Mouse (Mus musculus) kidney, embryonic 16.5 days (tissue): ENCODE measurements at regions not wholly inside any gene's neighbourhood (a gene's known extent, or its start where the extent isn't known, plus 50 kb on each side); places are given as distances from the start of the nearest gene placed in this dataset.
A peak's percentile ranks its signal among the peaks of the same experiment; 100 is the strongest.

ENCODE experiments used
- ATAC-seq: fragments of 200-750 bp; cut with Nextera tagmentation; 2 replicates; pipeline ENCODE4 v1.8.0; 2017; ENCODE audit warnings: moderate TSS enrichment; ENCODE audit not compliant: low FRiP score, low TSS enrichment
- H3K27ac ChIP-seq: fragments of 300-500 bp; sonication (generic); 2 replicates; pipeline ENCODE4 v1.5.1; 2014; ENCODE audit warnings: low read length
- H3K27me3 ChIP-seq: fragments of 300-500 bp; sonication (generic); 2 replicates; pipeline ENCODE4 v1.6.1; 2014; ENCODE audit warnings: low read length, control low read depth, mixed read lengths; ENCODE audit not compliant: insufficient read depth
- H3K36me3 ChIP-seq: fragments of 300-500 bp; sonication (generic); 2 replicates; pipeline ENCODE4 v1.6.1; 2014; ENCODE audit warnings: low read length, control low read depth, mixed read lengths; ENCODE audit not compliant: insufficient read depth
- H3K4me1 ChIP-seq: fragments of 300-500 bp; sonication (generic); 2 replicates; pipeline ENCODE4 v1.6.1; 2014; ENCODE audit warnings: low read length, control low read depth, mixed read lengths; ENCODE audit not compliant: insufficient read depth
- H3K4me2 ChIP-seq: fragments of 300-500 bp; sonication (generic); replicated peaks from 2 replicates; pipeline ENCODE4 v1.6.1; 2014; ENCODE audit warnings: low read depth, low read length
- H3K4me3 ChIP-seq: fragments of 300-500 bp; sonication (generic); 2 replicates; pipeline ENCODE4 v1.5.1; 2014; ENCODE audit warnings: mild to moderate bottlenecking, low read length
- H3K9ac ChIP-seq: fragments of 300-500 bp; sonication (generic); replicated peaks from 2 replicates; pipeline ENCODE4 v1.6.1; 2014; ENCODE audit warnings: low read length
- H3K9me3 ChIP-seq: fragments of 300-500 bp; sonication (generic); 2 replicates; pipeline ENCODE4 v1.6.1; 2016; ENCODE audit warnings: low read length, control low read depth
- WGBS: fragments of 180-500 bp; shearing (Covaris S2); extraction: QIAGEN DNeasy Blood & Tissue Kit; methylation state at CpG from one replicate; pipeline ENCODE4 v1.1.7; 2014; 5-methylcytosine and 5-hydroxymethylcytosine counted together

DNA sequence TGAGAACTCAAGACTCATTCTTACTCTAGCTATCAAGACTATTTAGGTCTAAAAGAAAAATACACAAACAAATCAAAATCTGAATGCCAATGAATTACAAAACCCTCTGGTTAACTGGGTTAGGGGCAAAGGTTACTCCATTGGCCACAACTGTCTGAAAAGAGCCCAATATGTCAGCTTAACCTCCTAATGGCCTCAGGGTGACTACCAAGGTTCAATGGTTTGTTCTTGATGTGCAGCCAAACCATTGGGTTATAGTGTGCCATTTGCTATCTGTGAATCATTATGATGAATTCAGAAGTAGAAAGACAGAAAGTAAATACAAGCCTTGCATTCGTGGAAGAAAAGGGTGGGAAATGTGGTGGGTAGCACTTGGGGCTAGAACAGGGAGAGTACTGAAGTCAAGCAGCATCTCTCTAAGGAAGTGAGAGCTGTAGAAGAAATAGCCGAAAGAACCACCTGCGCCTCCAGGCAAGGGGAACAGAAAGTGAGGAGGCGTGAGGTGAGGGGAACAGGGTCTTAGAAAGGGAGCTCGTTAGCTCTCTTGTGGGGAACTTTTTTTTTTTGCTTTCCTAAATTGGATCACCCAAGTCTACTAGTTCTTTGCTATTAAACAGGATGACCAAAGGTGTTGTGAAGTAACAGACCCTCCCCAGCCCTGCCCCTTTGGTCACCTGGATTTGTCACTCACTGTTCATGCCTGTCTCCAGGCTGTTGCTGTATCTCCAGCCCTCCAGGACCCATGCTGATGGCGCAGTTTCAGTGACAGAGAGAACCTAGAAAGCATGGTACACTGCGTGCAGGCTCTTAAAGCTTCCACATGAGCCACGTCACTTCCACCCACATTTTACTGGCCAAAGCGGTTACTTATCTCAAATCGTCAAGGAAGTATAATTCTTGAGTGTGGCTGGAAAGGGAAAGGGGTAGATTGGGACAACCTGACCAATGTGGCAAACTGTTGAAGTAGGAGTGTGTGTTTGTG, 204.1 kb upstream of the Tet2 start:
- H3K27ac ChIP-seq: no peak overlapping the region
- 87% methylated on average over 10 of the region's 10 CpGs for WGBS
- no peak overlapping the region for H3K4me3 ChIP-seq
- no peak for ATAC-seq
- H3K4me1 ChIP-seq: peaks cover 27% of the 10 kb centered on the region
- no peak overlapping the region for H3K4me2 ChIP-seq
- no peak overlapping the region for H3K9ac ChIP-seq
- no peaks in the 10 kb centered on the region for H3K27me3 ChIP-seq
- H3K9me3 ChIP-seq: no peaks in the 10 kb centered on the region
- no peaks in the 10 kb centered on the region for H3K36me3 ChIP-seq

DNA sequence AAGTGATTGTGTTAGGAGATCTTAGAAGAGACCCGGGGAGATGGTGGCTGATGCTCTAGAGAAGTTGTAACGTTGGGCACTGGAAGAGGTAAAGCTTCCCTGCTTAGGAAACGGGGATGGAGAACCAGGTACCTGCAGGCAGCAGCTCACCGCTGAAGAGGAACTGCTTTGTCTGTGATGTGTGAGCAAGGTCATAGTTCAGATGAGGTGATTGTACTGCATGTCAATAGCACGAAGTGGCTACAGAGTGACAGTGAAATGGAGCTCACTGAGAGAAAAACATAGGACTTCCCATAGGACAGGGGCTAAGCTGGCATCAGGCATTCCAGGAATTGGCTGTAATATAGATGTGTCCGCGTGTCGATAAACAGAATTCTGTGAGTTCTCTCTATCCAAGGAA, 205.1 kb upstream of the Tet2 start:
- no peaks in the 10 kb centered on the region for H3K36me3 ChIP-seq
- H3K9me3 ChIP-seq: no peaks in the 10 kb centered on the region
- no peaks in the 10 kb centered on the region for H3K27me3 ChIP-seq
- H3K4me3 ChIP-seq: no peak overlapping the region
- WGBS: 78% methylated on average over 8 of the region's 8 CpGs
- H3K9ac ChIP-seq: no peak overlapping the region
- H3K27ac ChIP-seq: no peak overlapping the region
- ATAC-seq: no peak
- peaks cover 37% of the 10 kb centered on the region for H3K4me1 ChIP-seq
- no peak overlapping the region for H3K4me2 ChIP-seq

GRCm38 (mm10) chr3:133750606-133751005, 205.7 kb upstream of the Tet2 start:
- Histone ChIP-seq H3K4me2 (no peak overlapping the region), H3K4me1 (peaks cover 39% of the 10 kb centered on the region), H3K9me3 (no peaks in the 10 kb centered on the region), H3K4me3 (no peak overlapping the region), H3K9ac (no peak overlapping the region), H3K27ac (peak overlapping the region; percentile 69), H3K27me3 (no peaks in the 10 kb centered on the region), H3K36me3 (no peaks in the 10 kb centered on the region)
- 43% methylated on average over 3 of the region's 3 CpGs for WGBS
- no peak for ATAC-seq

DNA sequence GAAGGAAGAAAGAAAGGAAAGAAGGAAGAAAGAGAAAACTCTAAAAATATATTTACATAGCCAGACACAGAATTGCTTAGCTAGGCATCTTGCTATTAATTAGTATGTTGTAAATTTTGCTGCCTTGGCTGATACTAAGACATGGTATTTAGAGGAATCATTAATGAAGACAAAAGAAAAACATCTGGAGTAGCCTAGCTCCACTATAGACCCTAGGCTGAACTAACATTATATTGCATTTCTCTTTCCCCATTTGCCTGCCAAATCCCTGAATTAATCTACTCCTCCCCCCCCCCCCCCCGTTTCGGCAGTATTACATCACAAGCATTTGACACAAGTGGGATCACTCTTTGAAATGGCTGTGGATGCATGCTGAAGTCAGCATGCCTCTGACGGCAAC, 206.1 kb upstream of the Tet2 start:
- peaks cover 39% of the 10 kb centered on the region for H3K4me1 ChIP-seq
- H3K4me2 ChIP-seq: peak overlapping the region; percentile 14; the same call in 1 of the 2 replicates
- ATAC-seq: peak; percentile 74; the same call in 1 of the 2 replicates
- no peak overlapping the region for H3K4me3 ChIP-seq
- H3K27me3 ChIP-seq: no peaks in the 10 kb centered on the region
- H3K9me3 ChIP-seq: no peaks in the 10 kb centered on the region
- no peak overlapping the region for H3K9ac ChIP-seq
- WGBS: 26% methylated on average over 3 of the region's 3 CpGs
- peak overlapping the region; percentile 66; the same call in 1 of the 2 replicates for H3K27ac ChIP-seq
- H3K36me3 ChIP-seq: no peaks in the 10 kb centered on the region

- H3K36me3 ChIP-seq: no peaks in the 10 kb centered on the region
- no peak overlapping the region for H3K4me3 ChIP-seq
- H3K4me2 ChIP-seq: peak overlapping the region; percentile 14; the same call in 1 of the 2 replicates
- no peak overlapping the region for H3K9ac ChIP-seq
- H3K27ac ChIP-seq: peak overlapping the region; percentile 66
- no peaks in the 10 kb centered on the region for H3K27me3 ChIP-seq
- no peak for ATAC-seq
- H3K4me1 ChIP-seq: peaks cover 39% of the 10 kb centered on the region
- 25% methylated on average over 4 of the region's 4 CpGs for WGBS
- H3K9me3 ChIP-seq: no peaks in the 10 kb centered on the region
Observed at GRCm38 (mm10) chr3:133751565-133751964, 206.6 kb upstream of the Tet2 start.

- H3K27me3 ChIP-seq: no peaks in the 10 kb centered on the region
- H3K9me3 ChIP-seq: no peaks in the 10 kb centered on the region
- no peak overlapping the region for H3K4me2 ChIP-seq
- H3K9ac ChIP-seq: no peak overlapping the region
- no peaks in the 10 kb centered on the region for H3K36me3 ChIP-seq
- WGBS: 69% methylated on average over 3 of the region's 3 CpGs
- no peak for ATAC-seq
- H3K27ac ChIP-seq: 0 out of 2 replicates have a peak overlapping the region, but pooled peaks have one; percentile 24
- H3K4me3 ChIP-seq: no peak overlapping the region
- H3K4me1 ChIP-seq: peaks cover 44% of the 10 kb centered on the region
Observed at GRCm38 (mm10) chr3:133753041-133753440, 208.1 kb upstream of the Tet2 start.

DNA sequence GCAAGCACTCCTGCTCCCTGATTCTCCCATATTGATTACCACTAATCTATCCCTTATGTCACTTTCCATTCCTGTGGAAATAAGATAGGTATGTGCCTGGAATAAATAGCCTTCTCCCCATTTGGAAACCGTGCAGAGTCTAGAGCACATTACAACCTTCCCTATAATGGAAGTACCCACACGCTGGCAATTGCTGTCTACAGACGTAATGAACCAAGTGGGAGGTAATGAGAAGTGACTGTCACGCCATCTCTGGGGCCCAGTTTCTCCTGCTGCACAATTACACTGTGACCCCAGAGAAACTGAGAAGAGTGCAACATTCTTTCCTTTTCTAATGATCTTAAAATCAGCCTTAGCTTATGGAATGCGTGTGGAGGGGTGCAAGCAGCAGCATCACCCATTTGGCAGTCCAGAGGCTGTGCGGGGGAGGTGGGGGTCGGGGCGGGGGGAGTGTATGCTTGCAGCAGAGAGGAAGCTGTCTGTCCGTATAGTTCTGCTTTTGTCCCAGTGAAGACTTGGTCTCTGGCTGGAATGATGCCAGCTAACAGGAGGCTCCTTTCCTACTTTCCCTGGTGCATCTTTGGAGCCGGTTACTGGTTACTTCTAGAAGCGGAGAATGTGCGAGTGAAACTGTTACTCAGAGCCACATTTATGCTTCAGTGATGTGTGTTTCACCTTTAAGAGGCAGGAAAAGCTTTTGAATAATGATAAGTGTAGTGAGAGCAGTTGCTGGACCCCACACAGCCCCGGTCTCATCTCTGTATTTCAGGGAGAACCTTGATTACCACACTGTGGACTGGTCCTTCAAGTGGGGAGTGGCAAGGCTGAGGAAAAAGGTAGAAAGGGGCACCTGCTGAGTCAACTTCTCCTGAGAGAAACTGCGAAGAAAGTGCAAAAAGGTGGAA, 209.3 kb upstream of the Tet2 start:
- Histone ChIP-seq H3K4me3 (peak overlapping the region; percentile 3; the same call in 1 of the 2 replicates), H3K36me3 (no peaks in the 10 kb centered on the region), H3K4me1 (peaks cover 51% of the 10 kb centered on the region), H3K4me2 (peak overlapping the region; percentile 32), H3K27me3 (no peaks in the 10 kb centered on the region), H3K9me3 (no peaks in the 10 kb centered on the region), H3K9ac (0 out of 2 replicates have a peak overlapping the region, but pooled peaks have one; percentile 16), H3K27ac (peak overlapping the region; percentile 72; the same call in 1 of the 2 replicates)
- 21% methylated on average over 14 of the region's 14 CpGs for WGBS
- ATAC-seq: peak; percentile 25

GRCm38 (mm10) chr3:133754911-133755259, 209.9 kb upstream of the Tet2 start:
- Histone ChIP-seq H3K9me3 (no peaks in the 10 kb centered on the region), H3K27me3 (no peaks in the 10 kb centered on the region), H3K36me3 (no peaks in the 10 kb centered on the region), H3K9ac (0 out of 2 replicates have a peak overlapping the region, but pooled peaks have one; percentile 16), H3K27ac (peak overlapping the region; percentile 72; the same call in 1 of the 2 replicates), H3K4me3 (no peak overlapping the region), H3K4me1 (peaks cover 51% of the 10 kb centered on the region), H3K4me2 (peak overlapping the region; percentile 32; the same call in 1 of the 2 replicates)
- ATAC-seq: peak; percentile 72; the same call in 1 of the 2 replicates
- 15% methylated on average over 3 of the region's 3 CpGs for WGBS

GRCm38 (mm10) chr3:133757756-133758420, 212.9 kb upstream of the Tet2 start:
- peak overlapping the region; percentile 34 for H3K4me2 ChIP-seq
- peaks cover 34% of the 10 kb centered on the region for H3K4me1 ChIP-seq
- WGBS: 51% methylated on average over 12 of the region's 12 CpGs
- no peaks in the 10 kb centered on the region for H3K27me3 ChIP-seq
- H3K9me3 ChIP-seq: no peaks in the 10 kb centered on the region
- peak overlapping the region; percentile 41 for H3K9ac ChIP-seq
- no peaks in the 10 kb centered on the region for H3K36me3 ChIP-seq
- 0 out of 2 replicates have a peak overlapping the region, but pooled peaks have one; percentile 29 for H3K27ac ChIP-seq
- no peak overlapping the region for H3K4me3 ChIP-seq
- peak; percentile 29; the same call in 1 of the 2 replicates for ATAC-seq
